Mouse (Mus musculus) CH12.LX (cell line): ENCODE measurements around the gene Sh3tc1. TPM values are rescaled to one million over a fixed set of nuclear protein-coding genes. Genes with fewer than 3 reads are reported as not detected.

Experiments
- DNase-seq: peaks from one replicate; pipeline ENCODE4 v3.0.0-alpha.2; 2013; ENCODE audit errors: extremely low read depth
- H3K27ac ChIP-seq: 2 replicates; pipeline ENCODE4 v1.5.1; 2012; ENCODE audit warnings: low read depth, mild to moderate bottlenecking, control low read depth, moderate library complexity; ENCODE audit not compliant: insufficient read depth
- H3K27me3 ChIP-seq: replicated peaks from 2 replicates; pipeline ENCODE3; 2012; ENCODE audit warnings: inconsistent platforms
- H3K36me3 ChIP-seq, 2 experiments: replicated peaks in 1 of 2; 2 replicates each; pipeline versions ENCODE3 to v1.6.1; 2012; ENCODE audit warnings: inconsistent platforms in 1 of 2, low read length in 1 of 2, mild to moderate bottlenecking in 1 of 2, mixed read lengths in 1 of 2, moderate library complexity in 1 of 2; ENCODE audit not compliant: control insufficient read depth in 1 of 2, insufficient read depth in 1 of 2
- H3K4me1 ChIP-seq, 2 experiments: 2 replicates each; pipeline ENCODE4 v1.6.1; 2012; ENCODE audit warnings: inconsistent platforms in 1 of 2, moderate library complexity in 1 of 2; ENCODE audit not compliant: insufficient read depth in 2 of 2, control insufficient read depth in 1 of 2
- H3K4me2 ChIP-seq: 2 replicates; pipeline ENCODE4 v1.6.1; 2012; ENCODE audit warnings: low read depth, mild to moderate bottlenecking, control low read depth; ENCODE audit not compliant: poor library complexity, insufficient read depth, severe bottlenecking
- H3K4me3 ChIP-seq, 3 experiments: fragments of 150-350 bp in 1 of 3; sonication (generic) in 1 of 3; replicated peaks in 1 of 3; 2 replicates each; pipeline versions ENCODE3 to v1.5.1; 2011 to 2012; ENCODE audit warnings: low read depth in 2 of 3, low read length in 2 of 3, mild to moderate bottlenecking in 2 of 3, moderate library complexity in 2 of 3, control low read depth in 1 of 3, improper control_type of control experiment in 1 of 3, inconsistent platforms in 1 of 3, mixed read lengths in 1 of 3; ENCODE audit not compliant: poor library complexity in 1 of 3
- H3K79me2 ChIP-seq: replicated peaks from 2 replicates; pipeline ENCODE4 v1.6.1; 2012; ENCODE audit warnings: mild to moderate bottlenecking, moderate library complexity; ENCODE audit not compliant: control insufficient read depth, poor library complexity, insufficient read depth, severe bottlenecking; ENCODE audit errors: extremely low read depth
- H3K9ac ChIP-seq: 2 replicates; pipeline ENCODE4 v1.6.1; 2012; ENCODE audit warnings: low read depth, mild to moderate bottlenecking, control low read depth, moderate library complexity; ENCODE audit not compliant: insufficient read depth
- H3K9me3 ChIP-seq: replicated peaks from 2 replicates; pipeline ENCODE3; 2012; ENCODE audit warnings: low read length, inconsistent platforms, mixed read lengths
- BHLHE40 ChIP-seq: IDR thresholded peaks from 2 replicates; pipeline ENCODE4 v1.6.1; 2011; ENCODE audit warnings: mild to moderate bottlenecking, low read depth, low read length, improper control_type of control experiment
- CHD2 ChIP-seq: IDR thresholded peaks from 2 replicates; pipeline ENCODE4 v1.6.1; 2011; ENCODE audit warnings: low read length, improper control_type of control experiment
- E2F4 ChIP-seq: IDR thresholded peaks from 2 replicates; pipeline ENCODE4 v1.6.1; 2011; ENCODE audit warnings: low read depth, low read length, improper control_type of control experiment; ENCODE audit not compliant: insufficient replicate concordance
- ELF1 ChIP-seq: IDR thresholded peaks from 2 replicates; pipeline ENCODE4 v1.6.1; 2014; ENCODE audit warnings: low read depth, mild to moderate bottlenecking, inconsistent platforms, low read length, improper control_type of control experiment
- ETS1 ChIP-seq: conservative IDR thresholded peaks from 2 replicates; pipeline ENCODE4 v1.6.1; 2012; ENCODE audit warnings: low read depth, mild to moderate bottlenecking, inconsistent platforms, low read length, improper control_type of control experiment, moderate library complexity
- GABPA ChIP-seq: IDR thresholded peaks from 2 replicates; pipeline ENCODE4 v1.6.1; 2012; ENCODE audit warnings: low read depth, low read length, improper control_type of control experiment, inconsistent platforms; ENCODE audit not compliant: insufficient replicate concordance
- IRF4 ChIP-seq: IDR thresholded peaks from 2 replicates; pipeline ENCODE4 v1.6.1; 2014; ENCODE audit warnings: low read depth, mild to moderate bottlenecking, inconsistent platforms, low read length, improper control_type of control experiment
- KAT2A ChIP-seq: IDR thresholded peaks from 2 replicates; pipeline ENCODE4 v1.6.1; 2012; ENCODE audit warnings: low read length, improper control_type of control experiment, inconsistent platforms; ENCODE audit not compliant: insufficient replicate concordance
- MAX ChIP-seq: IDR thresholded peaks from 2 replicates; pipeline ENCODE4 v1.6.1; 2011; ENCODE audit warnings: low read length, improper control_type of control experiment
- MAZ ChIP-seq: IDR thresholded peaks from 2 replicates; pipeline ENCODE4 v1.6.1; 2012; ENCODE audit warnings: low read depth, mild to moderate bottlenecking, inconsistent platforms, low read length, improper control_type of control experiment, moderate library complexity
- MEF2A ChIP-seq: IDR thresholded peaks from 2 replicates; pipeline ENCODE4 v1.6.1; 2014; ENCODE audit warnings: low read depth, mild to moderate bottlenecking, inconsistent platforms, low read length, improper control_type of control experiment, borderline replicate concordance
- MXI1 ChIP-seq: IDR thresholded peaks from 2 replicates; pipeline ENCODE4 v1.6.1; 2011; ENCODE audit warnings: mild to moderate bottlenecking, low read depth, low read length, improper control_type of control experiment
- PAX5 ChIP-seq: IDR thresholded peaks from 2 replicates; pipeline ENCODE4 v1.6.1; 2012; ENCODE audit warnings: low read length, inconsistent platforms, mixed read lengths
- POLR2AphosphoS2 ChIP-seq: IDR thresholded peaks from 2 replicates; pipeline ENCODE4 v1.6.1; 2011; ENCODE audit warnings: low read depth, low read length, improper control_type of control experiment
- RAD21 ChIP-seq: IDR thresholded peaks from 2 replicates; pipeline ENCODE4 v1.6.1; 2011; ENCODE audit warnings: low read depth, mild to moderate bottlenecking, low read length, improper control_type of control experiment, moderate library complexity
- SIN3A ChIP-seq: IDR thresholded peaks from 2 replicates; pipeline ENCODE4 v1.6.1; 2012; ENCODE audit warnings: low read length, improper control_type of control experiment, inconsistent platforms
- TBP ChIP-seq: conservative IDR thresholded peaks from 2 replicates; pipeline ENCODE4 v1.6.1; 2011; ENCODE audit warnings: low read depth, low read length, improper control_type of control experiment
- UBTF ChIP-seq: IDR thresholded peaks from 2 replicates; pipeline ENCODE4 v1.6.1; 2012; ENCODE audit warnings: low read depth, mild to moderate bottlenecking, inconsistent platforms, low read length, improper control_type of control experiment, moderate library complexity
- USF1 ChIP-seq: IDR thresholded peaks from 2 replicates; pipeline ENCODE4 v1.6.1; 2014; ENCODE audit warnings: low read depth, mild to moderate bottlenecking, inconsistent platforms, low read length, improper control_type of control experiment
- ZC3H11A ChIP-seq: IDR thresholded peaks from 2 replicates; pipeline ENCODE4 v1.6.1; 2012; ENCODE audit warnings: low read depth, mild to moderate bottlenecking, inconsistent platforms, low read length, improper control_type of control experiment
- ZKSCAN1 ChIP-seq: IDR thresholded peaks from 2 replicates; pipeline ENCODE4 v1.6.1; 2012; ENCODE audit warnings: low read depth, inconsistent platforms, low read length, improper control_type of control experiment, borderline replicate concordance
- ZMIZ1 ChIP-seq: IDR thresholded peaks from 2 replicates; pipeline ENCODE4 v1.6.1; 2012; ENCODE audit warnings: low read depth, mild to moderate bottlenecking, inconsistent platforms, low read length, improper control_type of control experiment
- dilution Hi-C: fragments of 300-500 bp; cut with MboI; formaldehyde crosslinking; loops from 2 replicates; pipeline ENCODE4 v1.14.3; 2020; ENCODE audit warnings: low sequenced_read_pairs; ENCODE audit not compliant: extremely low pct_unique_long_range_greater_than_20kb, extremely low pct_ligation_motif_present
- in situ Hi-C: fragments of 300-500 bp; cut with MboI; formaldehyde crosslinking; loops from 3 replicates; pipeline ENCODE4 v1.14.3; 2019; ENCODE audit warnings: low sequenced_read_pairs, low pct_ligation_motif_present, low pct_unique_long_range_greater_than_20kb, mixed read lengths
- polyA plus RNA-seq: library from polyadenylated mRNA; unstranded; fragments of >175 nt; gene quantifications from 2 replicates; pipeline ENCODE4 v1.2.1, GENCODE M21; 2012; ENCODE audit warnings: low read depth; ENCODE audit not compliant: insufficient read length
- total RNA-seq, 2 experiments: library from RNA; depleted of rRNA; stranded (reverse); fragments of 300-350 nt in 1 of 2; fragments of >200 nt in 1 of 2; gene quantifications; 2 replicates each; pipeline ENCODE4 v1.2.3; 2012 to 2014

Gene Sh3tc1
- total RNA-seq (2012; rRNA removed), result 0.85 and 0.97 TPM in 2 replicates
- 1.2 and 1.4 TPM in 2 replicates for total RNA-seq (2014; rRNA removed)
- polyA plus RNA-seq, result 2.3 and 3.5 TPM in 2 replicates

GRCm38 (mm10) chr5:35739536-35740278 is at the start of gene Sh3tc1:
Sh3tc1 (minus strand) TSS chr5:35739987.
- Histone ChIP-seq H3K9me3 (no peaks in the 10 kb centered on the region), H3K36me3 (no peaks in the 10 kb centered on the region), H3K4me1 (peaks cover 11 to 29% of the 10 kb centered on the region in 2 experiments), H3K9ac (no peak within 1 kb of the TSS), H3K4me2 (no peak within 1 kb of the TSS), H3K27me3 (peaks cover 8% of the 10 kb centered on the region), H3K79me2 (no peaks in the 10 kb centered on the region), H3K27ac (no peak within 1 kb of the TSS), H3K4me3 (no peak within 1 kb of the TSS)
- in situ Hi-C loops (loop anchor here (10.0 kb wide), 1 partner anchor 125 kb away; no protein-coding TSS in a partner anchor), dilution Hi-C loops (no loop called here)
- no peak for DNase-seq
- no peak for TF ChIP-seq E2F4
- TF ChIP-seq TBP, result no peak
- no peak for TF ChIP-seq GABPA
- no peak for TF ChIP-seq ZMIZ1
- no peak for TF ChIP-seq ETS1
- no peak for TF ChIP-seq KAT2A
- no peak for TF ChIP-seq ELF1
- no peak for TF ChIP-seq USF1
- TF ChIP-seq UBTF, result no peak
- no peak for TF ChIP-seq MAX
- TF ChIP-seq MAZ, result no peak
- no peak for TF ChIP-seq SIN3A
- no peak for TF ChIP-seq IRF4
- TF ChIP-seq BHLHE40, result no peak
- no peak for TF ChIP-seq ZKSCAN1
- no peak for TF ChIP-seq MXI1
- TF ChIP-seq MEF2A, result no peak
- TF ChIP-seq, all 38 proteins: peak for 0

- Histone ChIP-seq H3K4me1 (peaks cover 4 to 29% of the 10 kb centered on the region in 2 experiments; a peak in 3 of 4 replicates), H3K36me3 (no peaks in the 10 kb centered on the region), H3K27ac (no peak overlapping the region), H3K9me3 (no peaks in the 10 kb centered on the region), H3K27me3 (peaks cover 14% of the 10 kb centered on the region), H3K79me2 (no peaks in the 10 kb centered on the region), H3K9ac (no peak overlapping the region), H3K4me3 (no peak overlapping the region), H3K4me2 (no peak overlapping the region)
- DNase-seq, result no peak
- TF ChIP-seq RAD21, result no peak
- TF ChIP-seq ZC3H11A, result no peak
- TF ChIP-seq PAX5, result no peak
- no peak for TF ChIP-seq CHD2
- no peak for TF ChIP-seq SIN3A
- TF ChIP-seq POLR2AphosphoS2, result no peak
- in situ Hi-C loops (no loop called here), dilution Hi-C loops (no loop called here)
Observed at GRCm38 (mm10) chr5:35788719-35789118, 48.9 kb upstream of the Sh3tc1 start.
